Mouse (Mus musculus) embryo, embryonic 11 days (tissue): ENCODE results near the gene Dnmt3c.
A peak's percentile ranks its signal among the peaks of the same experiment; 100 is the strongest.

ENCODE experiments used
- DNase-seq: peaks from one replicate; pipeline ENCODE4 v3.0.0-alpha.2; 2015

Dnmt3c gene

GRCm38 (mm10) chr2:153723098-153723497, 26.6 kb downstream of the Dnmt3c start:
- DNase-seq, result no peak

- no peak for DNase-seq
Observed at GRCm38 (mm10) chr2:153724424-153724823, 28.0 kb downstream of the Dnmt3c start.

GRCm38 (mm10) chr2:153724871-153725270, 28.4 kb downstream of the Dnmt3c start:
- no peak for DNase-seq

- DNase-seq, result no peak
Observed at GRCm38 (mm10) chr2:153725291-153725690, 28.8 kb downstream of the Dnmt3c start.

- DNase-seq, result no peak
Observed at GRCm38 (mm10) chr2:153734033-153734432, 37.6 kb downstream of the Dnmt3c start.

DNA sequence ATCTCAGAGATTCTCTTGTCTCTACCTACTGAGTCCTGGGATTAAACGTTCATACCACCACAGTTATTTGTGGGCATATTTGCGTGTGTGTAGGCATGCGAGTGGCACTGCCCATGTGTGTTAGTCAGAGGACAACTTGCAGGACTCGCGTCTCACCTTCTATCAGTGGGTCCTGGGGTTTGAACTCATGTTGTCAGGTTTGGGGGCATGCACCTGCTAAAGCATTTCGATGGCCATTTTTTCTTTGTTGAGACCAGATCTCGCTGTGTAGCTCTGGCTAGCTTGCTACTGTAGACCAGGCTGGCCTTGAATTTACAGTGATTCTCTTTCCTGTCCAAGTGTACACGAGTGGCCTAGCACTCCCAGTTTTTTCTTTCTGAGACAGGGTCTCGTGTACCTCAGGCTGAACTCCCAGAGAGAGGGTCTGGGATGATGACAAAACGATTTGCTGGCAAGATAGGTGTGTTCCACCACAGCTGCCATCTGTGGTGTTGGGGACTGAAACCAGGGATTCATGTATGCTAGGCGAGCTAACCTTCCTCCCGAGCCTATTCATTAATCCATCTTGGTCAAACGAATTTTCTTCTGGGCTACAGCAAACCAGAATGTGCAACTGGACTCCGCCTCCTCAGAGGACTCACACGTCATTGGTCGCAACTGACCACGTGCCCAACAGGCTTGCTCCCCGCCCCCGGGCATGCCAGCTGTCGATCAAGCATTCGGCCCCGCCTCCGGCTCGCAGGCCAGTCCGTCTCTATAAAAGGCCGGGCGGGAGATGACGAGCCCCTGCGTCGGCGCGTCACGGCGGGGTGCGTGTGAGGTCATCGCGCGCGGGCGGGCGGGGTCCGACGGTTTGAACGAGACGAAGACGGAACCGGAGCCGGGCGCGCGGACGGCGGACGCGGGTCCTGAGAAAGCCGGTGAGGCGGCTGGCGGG, 44.3 kb downstream of the Dnmt3c start, which contains the start of gene Mapre1:
Mapre1 (plus strand) TSS at position 775 of the 937 bp plus-strand sequence.
- DNase-seq, result peak; percentile 100

GRCm38 (mm10) chr2:153741437-153742065, 45.1 kb downstream of the Dnmt3c start:
- peak; percentile 88 for DNase-seq

GRCm38 (mm10) chr2:153747994-153748393, 51.5 kb downstream of the Dnmt3c start:
- DNase-seq, result no peak

GRCm38 (mm10) chr2:153750363-153750762, 53.9 kb downstream of the Dnmt3c start:
- DNase-seq, result no peak

- DNase-seq, result no peak
Observed at GRCm38 (mm10) chr2:153762121-153762520, 65.7 kb downstream of the Dnmt3c start.

DNA sequence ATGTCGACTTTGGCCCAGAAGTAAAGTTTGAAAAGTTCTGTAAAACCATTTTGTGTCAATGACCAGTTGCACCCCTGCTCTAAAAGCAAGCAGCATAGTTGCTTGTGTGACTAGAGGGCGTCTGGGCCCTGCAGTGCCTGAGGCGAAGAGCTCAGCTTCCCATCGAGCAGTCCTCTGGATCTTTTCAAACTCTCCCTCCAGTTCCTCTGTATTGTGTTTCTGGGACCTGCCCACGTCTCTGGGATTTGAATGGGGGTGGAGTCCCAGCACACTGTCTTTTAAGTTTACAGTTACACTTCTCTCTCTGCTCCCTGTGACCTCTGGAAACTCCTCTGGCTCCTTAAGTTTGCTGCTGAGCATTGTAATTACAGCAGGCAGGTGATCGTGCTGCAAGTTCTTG, 71.0 kb downstream of the Dnmt3c start:
- DNase-seq, result no peak

DNA sequence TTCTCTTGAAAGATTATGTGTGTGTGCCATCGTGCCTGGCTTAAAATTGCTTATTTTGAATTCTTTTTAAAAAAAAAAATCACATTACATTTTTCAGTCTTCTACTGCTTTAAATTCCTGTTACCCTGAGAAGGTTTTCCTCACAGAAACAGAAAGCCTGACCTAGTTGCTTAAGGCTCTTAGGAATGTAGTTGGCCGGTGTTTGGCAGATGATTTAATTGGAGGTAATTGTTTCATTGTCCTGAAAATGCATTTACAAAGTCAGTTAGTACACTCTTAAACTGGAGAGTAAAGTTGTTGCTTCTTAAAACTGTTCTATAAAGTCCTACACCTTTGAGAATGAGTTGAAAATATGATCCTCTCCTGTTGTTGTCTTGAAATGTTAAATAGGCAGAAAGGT, 72.4 kb downstream of the Dnmt3c start:
- no peak for DNase-seq

DNA sequence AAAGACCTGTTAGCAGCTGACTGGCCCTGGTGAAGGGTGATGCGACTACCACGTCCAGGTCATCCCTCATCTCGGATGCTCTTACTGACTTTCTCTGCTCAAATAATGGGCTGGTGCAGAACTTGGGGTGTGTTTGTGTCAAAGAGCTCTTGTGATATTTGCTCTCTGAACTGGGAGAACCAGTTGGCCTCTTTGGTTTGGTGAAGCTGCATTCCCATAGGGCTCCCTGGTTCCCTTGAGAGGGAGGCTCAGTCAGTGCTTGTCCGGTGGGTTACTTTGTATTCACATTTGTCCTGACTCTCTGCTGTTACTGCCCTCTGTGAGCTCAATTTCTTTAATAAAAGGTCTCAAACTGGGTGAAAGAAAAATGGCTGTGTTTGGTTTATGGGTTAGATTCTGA, 76.5 kb downstream of the Dnmt3c start:
- DNase-seq, result no peak

DNA sequence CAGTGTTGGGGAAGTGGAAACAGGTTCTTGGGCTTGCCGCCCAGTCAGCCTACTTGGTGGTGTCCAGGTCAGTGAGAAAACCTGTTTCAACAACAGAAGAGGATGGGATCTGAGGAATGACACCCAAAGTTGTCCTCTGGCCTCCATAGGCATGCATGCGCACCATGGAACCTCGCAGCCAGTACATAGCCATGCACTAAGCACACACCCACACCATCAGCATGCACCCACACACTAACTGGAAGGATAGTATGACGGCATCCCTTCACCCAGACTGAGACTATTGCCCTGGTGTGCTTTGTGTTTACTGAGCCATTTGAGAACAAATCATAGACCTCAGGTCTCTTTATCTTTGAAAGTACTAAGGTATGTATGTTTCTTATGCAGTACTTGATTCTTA, 79.0 kb downstream of the Dnmt3c start:
- no peak for DNase-seq

DNA sequence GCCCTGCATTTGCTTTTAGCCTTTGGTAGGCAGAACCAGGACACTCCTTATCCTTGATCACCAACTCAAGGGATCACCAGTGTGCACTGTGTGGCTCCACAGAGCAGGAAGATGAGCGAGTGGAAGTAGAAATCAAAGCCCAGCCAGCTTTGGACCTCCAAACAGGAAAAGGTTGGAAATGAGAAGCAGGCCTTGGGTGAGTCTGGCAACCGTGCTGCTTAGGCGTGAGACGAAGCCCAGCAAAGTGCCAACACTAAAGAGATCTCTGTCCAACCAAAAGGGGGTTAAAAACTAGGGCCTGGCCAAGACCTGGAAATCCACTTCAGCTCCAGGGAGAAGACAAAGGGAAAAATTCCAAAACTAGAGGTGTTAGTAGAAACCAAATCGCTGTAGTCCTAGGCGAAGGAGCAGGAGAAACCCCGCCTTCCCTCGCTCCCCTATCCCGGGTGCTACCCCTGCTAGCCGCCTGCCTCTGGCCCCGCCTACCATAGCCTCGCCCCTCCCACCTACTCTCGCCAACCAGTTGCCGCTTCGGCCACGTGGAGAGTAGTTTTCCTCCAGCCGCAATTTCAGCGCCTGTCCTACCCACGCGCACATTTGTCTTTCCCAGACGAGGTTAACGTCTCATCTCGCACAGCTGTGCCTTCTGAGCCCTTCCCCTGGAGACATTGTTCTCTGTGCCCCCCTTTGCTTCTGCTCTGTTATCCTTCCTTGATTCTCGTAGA, 82.3 kb downstream of the Dnmt3c start:
- peak; percentile 83 for DNase-seq
